In the genomic region with DNA sequence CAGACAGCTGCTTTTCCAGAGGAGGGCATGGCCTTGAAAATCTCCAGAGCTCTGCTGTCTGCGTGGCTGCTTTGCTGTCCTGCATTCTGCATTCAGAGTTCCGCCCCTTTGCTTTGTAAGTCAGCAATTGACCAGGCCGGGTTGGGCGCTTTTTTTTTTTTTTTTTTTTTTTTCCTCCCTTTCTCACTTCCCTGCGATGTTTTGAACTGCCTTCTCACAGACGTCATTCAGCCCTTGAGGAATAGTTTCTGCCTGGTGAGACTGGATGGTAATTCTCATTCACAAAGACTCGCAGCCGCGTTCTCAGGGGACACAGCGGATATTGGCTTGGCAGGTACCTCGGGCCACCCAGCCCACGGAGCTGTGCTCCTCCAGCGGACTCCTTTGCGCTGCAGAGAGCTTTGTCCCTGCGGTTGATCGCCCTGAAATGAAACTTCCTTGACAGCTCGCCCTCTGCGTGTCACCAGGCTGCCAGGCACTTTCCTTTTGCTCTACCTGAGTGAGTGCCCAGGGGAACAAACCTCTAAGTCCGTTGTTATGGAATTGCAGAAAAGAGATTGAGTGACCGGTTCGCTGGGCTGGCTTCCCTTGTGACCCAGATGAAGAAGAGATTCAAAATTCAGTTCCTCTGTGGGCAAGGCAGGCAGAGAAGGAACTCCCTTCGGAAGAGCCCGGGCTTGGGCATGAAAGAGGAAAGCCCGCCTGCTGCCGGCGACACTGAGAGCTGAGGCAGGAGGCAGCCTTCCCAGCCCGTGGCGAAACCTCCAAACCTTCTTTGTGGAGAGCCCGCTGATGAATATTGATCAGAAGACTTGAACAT, we compare ENCODE assay signal across 8 mouse cellular contexts.
A peak's percentile ranks its signal among the peaks of the same experiment; 100 is the strongest.
DNase-seq lines count a peak whose midpoint lies in the region; ATAC-seq and TF ChIP-seq lines count a peak whose summit lies in the region.

No protein-coding gene starts in this region.

- H3K4me3 ChIP-seq in brown adipose tissue, adult 24 weeks (ENCODE audit: insufficient read depth, low read depth, low read length), result peak overlapping the region; percentile 70
- peak overlapping the region; percentile 73 for H3K4me3 ChIP-seq in heart, embryonic 13.5 days
- H3K4me3 ChIP-seq in kidney, postnatal 0 days (replicated peaks; ENCODE audit: low read depth, low read length), result peak overlapping the region; percentile 49
- peak overlapping the region; percentile 43 for H3K4me3 ChIP-seq in neural tube, embryonic 12.5 days

- H3K27me3 ChIP-seq in heart, embryonic 13.5 days (replicated peaks), result no peaks in the 10 kb centered on the region
- H3K27me3 ChIP-seq in kidney, postnatal 0 days (ENCODE audit: insufficient read depth, low read length), result no peaks in the 10 kb centered on the region
- H3K27me3 ChIP-seq in neural tube, embryonic 12.5 days (replicated peaks), result no peaks in the 10 kb centered on the region

- TF ChIP-seq CTCF in kidney, postnatal 0 days (IDR thresholded peaks at IDR 0.05; ENCODE audit: low read depth), result 0 out of 2 replicates have a peak, but pooled peaks have one; percentile 33

- H3K27ac ChIP-seq in brown adipose tissue, adult 24 weeks (replicated peaks; ENCODE audit: low read depth, low read length), result peak overlapping the region; percentile 52
- H3K27ac ChIP-seq in heart, embryonic 13.5 days (replicated peaks), result peak overlapping the region; percentile 97
- peak overlapping the region; percentile 65 for H3K27ac ChIP-seq in kidney, postnatal 0 days
- no peak overlapping the region for H3K27ac ChIP-seq in neural tube, embryonic 12.5 days

- 1% methylated on average over 28 of the region's 29 CpGs for WGBS in heart, embryonic 13.5 days
- WGBS in kidney, postnatal 0 days, result 2% methylated on average over 29 of the region's 29 CpGs
- under 1% methylated on average over 29 of the region's 29 CpGs for WGBS in neural tube, embryonic 12.5 days

- H3K9me3 ChIP-seq in heart, embryonic 13.5 days, result no peaks in the 10 kb centered on the region
- no peaks in the 10 kb centered on the region for H3K9me3 ChIP-seq in kidney, postnatal 0 days (replicated peaks; ENCODE audit: low read length)
- no peaks in the 10 kb centered on the region for H3K9me3 ChIP-seq in neural tube, embryonic 12.5 days

- H3K9ac ChIP-seq in heart, embryonic 13.5 days, result peak overlapping the region; percentile 91
- peak overlapping the region; percentile 49 for H3K9ac ChIP-seq in kidney, postnatal 0 days (ENCODE audit: low read depth, low read length)
- H3K9ac ChIP-seq in neural tube, embryonic 12.5 days, result peak overlapping the region; percentile 54

- H3K4me1 ChIP-seq in brown adipose tissue, adult 24 weeks (ENCODE audit: control insufficient read depth, insufficient read depth, insufficient read length, low read length), result no peaks in the 10 kb centered on the region
- peaks cover 45% of the 10 kb centered on the region for H3K4me1 ChIP-seq in heart, embryonic 13.5 days
- no peaks in the 10 kb centered on the region for H3K4me1 ChIP-seq in kidney, postnatal 0 days (replicated peaks; ENCODE audit: insufficient read depth, low read length)
- peaks cover 16% of the 10 kb centered on the region; the same call in 1 of the 2 replicates for H3K4me1 ChIP-seq in neural tube, embryonic 12.5 days

- ATAC-seq in erythroid progenitor cell, adult 5-6 weeks (replicated peaks; ENCODE audit: low FRiP score, poor library complexity, severe bottlenecking), result peak; percentile 71
- peak; percentile 42; the same call in 1 of the 2 replicates for ATAC-seq in heart, embryonic 13.5 days (ENCODE audit: extremely low read depth, insufficient number of reproducible peaks, low FRiP score, low TSS enrichment)
- ATAC-seq in kidney, postnatal 0 days (replicated peaks; ENCODE audit: low FRiP score, low read depth), result peak; percentile 66; the same call in 1 of the 2 replicates
- peak; percentile 70 for ATAC-seq in neural tube, embryonic 12.5 days (ENCODE audit: low FRiP score, low read depth)

- DNase-seq in ES-CJ7 (ENCODE audit: low read depth, low spot score), result peak; percentile 95
- DNase-seq in kidney, postnatal 0 days (ENCODE audit: low spot score), result peak; percentile 69
- DNase-seq in lung, adult 18-20 months, result peak; percentile 42 to 50
- peak; percentile 14 to 18 for DNase-seq in thymus, adult 18-20 months

- H3K36me3 ChIP-seq in heart, embryonic 13.5 days, result no peaks in the 10 kb centered on the region; the same call in 1 of the 2 replicates
- no peaks in the 10 kb centered on the region for H3K36me3 ChIP-seq in kidney, postnatal 0 days (ENCODE audit: insufficient read depth, low read length)
- H3K36me3 ChIP-seq in neural tube, embryonic 12.5 days, result no peaks in the 10 kb centered on the region

- H3K4me2 ChIP-seq in heart, embryonic 13.5 days, result peak overlapping the region; percentile 92
- peak overlapping the region; percentile 91 for H3K4me2 ChIP-seq in kidney, postnatal 0 days (ENCODE audit: low read length)
- peak overlapping the region; percentile 84 for H3K4me2 ChIP-seq in neural tube, embryonic 12.5 days (replicated peaks)

Comparison
In these comparisons a context has a peak if more than half of its experiments do, and no peak if none do; other contexts are left out.
1. DNase-seq: peak in every context shown above with its lines; median percentile 95 in ES-CJ7; 69 in kidney, postnatal 0 days; 46 in lung, adult 18-20 months; 16 in thymus, adult 18-20 months.